Mouse (Mus musculus) midbrain, embryonic 14.5 days (tissue): ENCODE results near the gene Rbm34. TPM values are rescaled to one million over a fixed set of nuclear protein-coding genes. Genes with fewer than 3 reads are reported as not detected.

Experiments used
- ATAC-seq: fragments of 200-750 bp; cut with Nextera tagmentation; 2 replicates; pipeline ENCODE4 v1.8.0; 2017; ENCODE audit warnings: moderate number of reproducible peaks, moderate library complexity; ENCODE audit not compliant: low FRiP score, low TSS enrichment
- DNase-seq: peaks from one replicate; pipeline ENCODE4 v3.0.0-alpha.2; 2015
- H3K27ac ChIP-seq: fragments of 300-500 bp; sonication (generic); replicated peaks from 2 replicates; pipeline ENCODE4 v1.5.1; 2014; ENCODE audit warnings: mild to moderate bottlenecking, low read depth, low read length, moderate library complexity
- H3K27me3 ChIP-seq: fragments of 300-500 bp; sonication (generic); 2 replicates; pipeline ENCODE4 v1.6.1; 2014; ENCODE audit warnings: low read length, control low read depth, mixed read lengths; ENCODE audit not compliant: control insufficient read depth, insufficient read depth
- H3K36me3 ChIP-seq: fragments of 300-500 bp; sonication (generic); 2 replicates; pipeline ENCODE4 v1.6.1; 2014; ENCODE audit warnings: low read length, control low read depth; ENCODE audit not compliant: control insufficient read depth, insufficient read depth
- H3K4me1 ChIP-seq: fragments of 300-500 bp; sonication (generic); 2 replicates; pipeline ENCODE4 v1.6.1; 2014; ENCODE audit warnings: mild to moderate bottlenecking, antibody characterized with exemption, low read length, control low read depth; ENCODE audit not compliant: control insufficient read depth, insufficient read depth
- H3K4me2 ChIP-seq: fragments of 300-500 bp; sonication (generic); 2 replicates; pipeline ENCODE4 v1.6.1; 2014; ENCODE audit warnings: mild to moderate bottlenecking, low read length, moderate library complexity
- H3K4me3 ChIP-seq: fragments of 300-500 bp; sonication (generic); replicated peaks from 2 replicates; pipeline ENCODE4 v1.5.1; 2014; ENCODE audit warnings: low read depth, low read length
- H3K9ac ChIP-seq: fragments of 300-500 bp; sonication (generic); replicated peaks from 2 replicates; pipeline ENCODE4 v1.6.1; 2014; ENCODE audit warnings: mild to moderate bottlenecking, low read length, moderate library complexity
- H3K9me3 ChIP-seq: fragments of 300-500 bp; sonication (generic); 2 replicates; pipeline ENCODE4 v1.6.1; 2016; ENCODE audit warnings: low read length, control low read depth, mixed read lengths; ENCODE audit not compliant: control insufficient read depth
- WGBS: fragments of 180-500 bp; shearing (Covaris S2); extraction: QIAGEN DNeasy Blood & Tissue Kit; methylation state at CpG from one replicate; pipeline ENCODE4 v1.1.7; 2014; 5-methylcytosine and 5-hydroxymethylcytosine counted together
- polyA plus RNA-seq: library from polyadenylated mRNA; unstranded; fragments of >200 nt; fragmentation: Nextera tagmentation; extraction: Ambion mirVana; gene quantifications from 2 replicates; pipeline ENCODE4 v1.2.1, GENCODE M21; 2014

Gene Rbm34
- polyA plus RNA-seq, 1 experiment from 2014 or later: 28.1 TPM

- peak overlapping the region; percentile 84 for H3K9ac ChIP-seq
- peaks cover 16% of the 10 kb centered on the region for H3K4me1 ChIP-seq
- ATAC-seq (peak; percentile 71), DNase-seq (peak; percentile 72)
- peak overlapping the region; percentile 80 for H3K4me3 ChIP-seq
- H3K9me3 ChIP-seq: no peaks in the 10 kb centered on the region
- WGBS: 1% methylated on average over 46 of the region's 46 CpGs
- H3K4me2 ChIP-seq: peak overlapping the region; percentile 92
- H3K27ac ChIP-seq: peak overlapping the region; percentile 79
- H3K36me3 ChIP-seq: peaks cover 15% of the 10 kb centered on the region
- H3K27me3 ChIP-seq: no peaks in the 10 kb centered on the region
Measured at GRCm38 (mm10) chr8:126944781-126945691, 25.8 kb downstream of the Rbm34 start.

- H3K27me3 ChIP-seq: no peaks in the 10 kb centered on the region
- peaks cover 16% of the 10 kb centered on the region for H3K4me1 ChIP-seq
- DNase-seq: no peak
- H3K4me2 ChIP-seq: peak overlapping the region; percentile 8; the same call in 1 of the 2 replicates
- no peak overlapping the region for H3K4me3 ChIP-seq
- no peak for ATAC-seq
- no peaks in the 10 kb centered on the region for H3K9me3 ChIP-seq
- WGBS: 94% methylated on average over 7 of the region's 7 CpGs
- no peak overlapping the region for H3K9ac ChIP-seq
- H3K36me3 ChIP-seq: peaks cover 15% of the 10 kb centered on the region
- no peak overlapping the region for H3K27ac ChIP-seq
Measured at GRCm38 (mm10) chr8:126943565-126943964, 27.3 kb downstream of the Rbm34 start.

- Histone ChIP-seq H3K4me2 (no peak overlapping the region), H3K27me3 (no peaks in the 10 kb centered on the region), H3K27ac (no peak overlapping the region), H3K9ac (no peak overlapping the region), H3K9me3 (no peaks in the 10 kb centered on the region), H3K4me3 (no peak overlapping the region), H3K36me3 (peaks cover 65% of the 10 kb centered on the region), H3K4me1 (no peaks in the 10 kb centered on the region)
- DNase-seq (no peak), ATAC-seq (no peak)
- 81% methylated on average over 3 of the region's 3 CpGs for WGBS
Measured at GRCm38 (mm10) chr8:126937337-126937736, 33.5 kb downstream of the Rbm34 start.

- Histone ChIP-seq H3K4me1 (no peaks in the 10 kb centered on the region), H3K36me3 (peaks cover 79% of the 10 kb centered on the region), H3K9ac (no peak overlapping the region), H3K4me2 (no peak overlapping the region), H3K27ac (no peak overlapping the region), H3K27me3 (no peaks in the 10 kb centered on the region), H3K4me3 (no peak overlapping the region), H3K9me3 (no peaks in the 10 kb centered on the region)
- no peak for ATAC-seq
- DNase-seq: peak; percentile 33
Measured at GRCm38 (mm10) chr8:126935932-126936331, 34.9 kb downstream of the Rbm34 start.

GRCm38 (mm10) chr8:126935387-126935786 is 35.5 kb downstream of the Rbm34 start:
- Histone ChIP-seq H3K9ac (no peak overlapping the region), H3K4me1 (no peaks in the 10 kb centered on the region), H3K27me3 (no peaks in the 10 kb centered on the region), H3K36me3 (peaks cover 82% of the 10 kb centered on the region), H3K4me3 (no peak overlapping the region), H3K9me3 (no peaks in the 10 kb centered on the region), H3K4me2 (no peak overlapping the region), H3K27ac (no peak overlapping the region)
- WGBS: 97% methylated on average over 2 of the region's 2 CpGs
- ATAC-seq (no peak), DNase-seq (no peak)

- WGBS: 78% methylated on average over 1 of the region's 1 CpGs
- H3K36me3 ChIP-seq: peaks cover 68% of the 10 kb centered on the region
- no peak overlapping the region for H3K9ac ChIP-seq
- H3K9me3 ChIP-seq: no peaks in the 10 kb centered on the region
- no peak for ATAC-seq
- no peaks in the 10 kb centered on the region for H3K27me3 ChIP-seq
- no peak for DNase-seq
- H3K4me3 ChIP-seq: no peak overlapping the region
- no peak overlapping the region for H3K27ac ChIP-seq
- H3K4me1 ChIP-seq: no peaks in the 10 kb centered on the region
- no peak overlapping the region for H3K4me2 ChIP-seq
Measured at GRCm38 (mm10) chr8:126932656-126933055, 38.2 kb downstream of the Rbm34 start.

- Histone ChIP-seq H3K9me3 (no peaks in the 10 kb centered on the region), H3K4me3 (no peak overlapping the region), H3K4me2 (no peak overlapping the region), H3K27ac (no peak overlapping the region), H3K27me3 (no peaks in the 10 kb centered on the region), H3K9ac (no peak overlapping the region), H3K4me1 (no peaks in the 10 kb centered on the region), H3K36me3 (peaks cover 65% of the 10 kb centered on the region)
- WGBS: 100% methylated on average over 1 of the region's 1 CpGs
- DNase-seq (no peak), ATAC-seq (no peak)
Measured at GRCm38 (mm10) chr8:126932249-126932648, 38.6 kb downstream of the Rbm34 start.

- WGBS: 51% methylated on average over 2 of the region's 2 CpGs
- DNase-seq: no peak
- peaks cover 60% of the 10 kb centered on the region for H3K36me3 ChIP-seq
Measured at GRCm38 (mm10) chr8:126931720-126932119, 39.2 kb downstream of the Rbm34 start.

GRCm38 (mm10) chr8:126929607-126930161 is 41.2 kb downstream of the Rbm34 start:
- H3K4me1 ChIP-seq: no peaks in the 10 kb centered on the region
- no peaks in the 10 kb centered on the region for H3K9me3 ChIP-seq
- H3K9ac ChIP-seq: no peak overlapping the region
- no peak overlapping the region for H3K4me3 ChIP-seq
- H3K4me2 ChIP-seq: no peak overlapping the region
- DNase-seq (peak; percentile 83), ATAC-seq (no peak)
- H3K36me3 ChIP-seq: peaks cover 41% of the 10 kb centered on the region
- H3K27ac ChIP-seq: 0 out of 2 replicates have a peak overlapping the region, but pooled peaks have one; percentile 15
- no peaks in the 10 kb centered on the region for H3K27me3 ChIP-seq
- 80% methylated on average over 3 of the region's 3 CpGs for WGBS

More at GRCm38 (mm10) chr8:126931720-126932119, 39.2 kb downstream of the Rbm34 start:
- H3K27me3 ChIP-seq: no peaks in the 10 kb centered on the region
- H3K4me3 ChIP-seq: no peak overlapping the region
- H3K27ac ChIP-seq: no peak overlapping the region
- H3K9me3 ChIP-seq: no peaks in the 10 kb centered on the region
- no peak overlapping the region for H3K4me2 ChIP-seq
- ATAC-seq: no peak
- no peaks in the 10 kb centered on the region for H3K4me1 ChIP-seq
- H3K9ac ChIP-seq: no peak overlapping the region
